Mouse (Mus musculus): ENCODE measurements around the gene Cacna1f.

DNA sequence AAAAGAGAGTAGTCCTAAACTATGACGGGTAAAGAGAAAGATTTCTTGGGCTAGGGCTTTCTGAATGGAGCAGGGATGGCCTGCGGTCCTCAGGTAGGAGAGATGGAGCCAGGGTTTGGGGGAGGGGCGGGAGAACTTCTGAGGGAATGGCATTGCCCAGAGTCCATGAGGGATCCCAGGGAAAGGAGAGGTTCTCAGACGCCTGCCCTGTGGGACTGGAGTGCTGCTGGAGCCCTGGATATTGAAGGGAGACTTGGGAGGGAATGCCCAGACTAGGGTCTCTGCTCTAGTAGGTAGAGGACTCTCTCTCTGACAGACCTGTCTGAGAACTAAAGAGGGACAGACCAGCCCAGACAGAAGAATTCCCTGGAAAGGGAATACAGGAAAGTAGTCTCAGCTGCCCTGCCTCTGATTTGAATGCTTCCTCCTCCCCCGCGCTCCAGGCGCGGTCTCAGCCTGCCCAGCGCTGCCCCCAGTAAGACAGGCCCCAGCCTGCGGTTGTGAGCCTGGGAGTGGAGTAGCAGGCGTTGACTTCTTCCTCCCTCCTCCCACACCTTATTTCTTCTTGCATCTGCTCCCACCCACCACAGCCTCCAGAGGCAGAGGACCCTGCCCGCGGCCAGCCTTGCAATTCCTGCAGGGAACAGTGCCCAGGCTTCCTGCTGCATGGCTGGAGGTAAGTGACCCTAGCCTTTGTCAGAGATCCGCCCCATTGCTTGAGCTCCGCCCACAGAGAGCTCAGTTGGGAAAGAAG is 51.3 kb downstream of the Cacna1f start:
- TF ChIP-seq POLR2A (IDR thresholded peaks at IDR 0.05; ENCODE audit: borderline replicate concordance, insufficient read depth, low read length) (no peak), CTCF (IDR thresholded peaks at IDR 0.05; ENCODE audit: borderline replicate concordance, insufficient read depth, low read depth, low read length) (no peak)

Measured in cerebellum, adult 2 months (tissue).